Mouse (Mus musculus) adrenal gland, adult (tissue): Measurements from ENCODE around the gene Plxnb2.

ENCODE experiments used
- DNase-seq, 2 experiments: peaks; one replicate each; pipeline ENCODE4 v3.0.0; 2022 to 2023; ENCODE audit warnings: low spot score in 1 of 2; ENCODE audit not compliant: inconsistent age in 2 of 2

The Plxnb2 gene

GRCm38 (mm10) chr15:89150041-89150390 lies 30.6 kb downstream of the Plxnb2 start:
- DNase-seq = no peak

GRCm38 (mm10) chr15:89149271-89150040 lies 31.1 kb downstream of the Plxnb2 start, which contains the start of gene Mapk11:
TSS of gene Mapk11 (minus strand) at chr15:89149628.
- peak in 1 of 2 experiments; percentile 79 for DNase-seq

GRCm38 (mm10) chr15:89148496-89149270 lies 31.9 kb downstream of the Plxnb2 start:
- no peak for DNase-seq

- no peak for DNase-seq
Observed at GRCm38 (mm10) chr15:89147895-89148294, 32.7 kb downstream of the Plxnb2 start.

GRCm38 (mm10) chr15:89147456-89147855 lies 33.1 kb downstream of the Plxnb2 start:
- no peak for DNase-seq

GRCm38 (mm10) chr15:89147024-89147423 lies 33.6 kb downstream of the Plxnb2 start:
- DNase-seq = no peak

- peak in 1 of 2 experiments; percentile 70 for DNase-seq
Observed at GRCm38 (mm10) chr15:89146537-89146936, 34.1 kb downstream of the Plxnb2 start.

- DNase-seq = no peak
Observed at GRCm38 (mm10) chr15:89145813-89146350, 34.7 kb downstream of the Plxnb2 start.

- no peak for DNase-seq
Observed at GRCm38 (mm10) chr15:89144965-89145364, 35.6 kb downstream of the Plxnb2 start.

- DNase-seq = no peak
Observed at GRCm38 (mm10) chr15:89143134-89143533, 37.5 kb downstream of the Plxnb2 start.

GRCm38 (mm10) chr15:89141905-89142304 lies 38.7 kb downstream of the Plxnb2 start:
- peak in 1 of 2 experiments; percentile 49 for DNase-seq

- DNase-seq = no peak
Observed at GRCm38 (mm10) chr15:89141443-89141842, 39.1 kb downstream of the Plxnb2 start.

GRCm38 (mm10) chr15:89140659-89141252 lies 39.8 kb downstream of the Plxnb2 start, which contains the start of gene Mapk12:
TSS of gene Mapk12 (minus strand) at chr15:89140703.
- DNase-seq = peak; percentile 62 to 78

- peak in 1 of 2 experiments; percentile 74 for DNase-seq
Observed at GRCm38 (mm10) chr15:89140048-89140658, 40.4 kb downstream of the Plxnb2 start.

- no peak for DNase-seq
Observed at GRCm38 (mm10) chr15:89138531-89138930, 42.1 kb downstream of the Plxnb2 start.

- no peak for DNase-seq
Observed at GRCm38 (mm10) chr15:89138046-89138405, 42.6 kb downstream of the Plxnb2 start.

- DNase-seq = no peak
Observed at GRCm38 (mm10) chr15:89137378-89138045, 43.1 kb downstream of the Plxnb2 start.

- no peak for DNase-seq
Observed at GRCm38 (mm10) chr15:89136461-89137155, 44.0 kb downstream of the Plxnb2 start.

GRCm38 (mm10) chr15:89131316-89131715 lies 49.3 kb downstream of the Plxnb2 start:
- no peak for DNase-seq

- no peak for DNase-seq
Observed at GRCm38 (mm10) chr15:89130245-89130644, 50.3 kb downstream of the Plxnb2 start.
